Mouse (Mus musculus) layer of hippocampus, postnatal 14 days (tissue): Measurements from ENCODE around the gene Il10rb. TPM values are rescaled to one million over a fixed set of nuclear protein-coding genes. Genes with fewer than 3 reads are reported as not detected.
"Not testable (repeated sequence)": the region's sequence is repeated elsewhere in the genome, so short reads cannot be mapped to it uniquely, and the experiment has no call there.

Experiments
- DNase-seq, 2 experiments: peaks; one replicate each; pipeline ENCODE4 v3.0.0; 2021 to 2022; ENCODE audit warnings: low spot score in 2 of 2, mixed read lengths in 1 of 2
- total RNA-seq, 2 experiments: library from RNA; stranded (reverse); gene quantifications; 2 replicates each; pipeline ENCODE4 v1.2.3; 2021

Il10rb gene
- total RNA-seq, 2 experiments from 2014 or later: 7.1 to 10.3 TPM

- peak in 1 of 2 experiments; percentile 17 for DNase-seq
These were observed 9.6 kb downstream of the Il10rb start for GRCm38 (mm10) chr16:91415391-91416189.

- no peak for DNase-seq
These were observed 10.4 kb downstream of the Il10rb start for GRCm38 (mm10) chr16:91416357-91416756.

GRCm38 (mm10) chr16:91416938-91417337 is 11.0 kb downstream of the Il10rb start:
- DNase-seq: no peak

- DNase-seq: no peak
These were observed 12.6 kb downstream of the Il10rb start for GRCm38 (mm10) chr16:91418531-91418930.

- no peak for DNase-seq
These were observed 19.9 kb downstream of the Il10rb start for GRCm38 (mm10) chr16:91425816-91426215.

GRCm38 (mm10) chr16:91426586-91426985 is 20.6 kb downstream of the Il10rb start:
- no peak for DNase-seq

- DNase-seq: no peak
These were observed 21.5 kb downstream of the Il10rb start for GRCm38 (mm10) chr16:91427461-91427860.

GRCm38 (mm10) chr16:91428259-91428865 is 22.4 kb downstream of the Il10rb start:
- DNase-seq: no peak

GRCm38 (mm10) chr16:91432720-91433328 is 26.9 kb downstream of the Il10rb start:
- no peak for DNase-seq

GRCm38 (mm10) chr16:91433329-91433933 is 27.5 kb downstream of the Il10rb start:
- no peak for DNase-seq

- DNase-seq: no peak
These were observed 28.2 kb downstream of the Il10rb start for GRCm38 (mm10) chr16:91434119-91434518.

- DNase-seq: no peak
These were observed 32.1 kb downstream of the Il10rb start for GRCm38 (mm10) chr16:91438081-91438480.

- DNase-seq: not testable (repeated sequence)
These were observed 32.6 kb downstream of the Il10rb start for GRCm38 (mm10) chr16:91438599-91438998.

- DNase-seq: no peak
These were observed 35.4 kb downstream of the Il10rb start for GRCm38 (mm10) chr16:91441366-91441765.

GRCm38 (mm10) chr16:91441811-91442240 is 35.9 kb downstream of the Il10rb start:
- DNase-seq: no peak

GRCm38 (mm10) chr16:91442446-91442845 is 36.5 kb downstream of the Il10rb start:
- no peak for DNase-seq

GRCm38 (mm10) chr16:91443211-91443611 is 37.2 kb downstream of the Il10rb start:
- no peak for DNase-seq

GRCm38 (mm10) chr16:91444847-91445246 is 38.9 kb downstream of the Il10rb start:
- no peak for DNase-seq

- no peak for DNase-seq
These were observed 39.6 kb downstream of the Il10rb start for GRCm38 (mm10) chr16:91445566-91445965.

- DNase-seq: no peak
These were observed 41.0 kb downstream of the Il10rb start for GRCm38 (mm10) chr16:91446778-91447511.

- no peak for DNase-seq
These were observed 41.5 kb downstream of the Il10rb start for GRCm38 (mm10) chr16:91447512-91447900.
